Mouse (Mus musculus) limb, embryonic 14.5 days (tissue): ENCODE data around the gene Sp2. TPM values are rescaled to one million over a fixed set of nuclear protein-coding genes. Genes with fewer than 3 reads are reported as not detected.

Experiments used
- ATAC-seq: fragments of 200-750 bp; cut with Nextera tagmentation; 2 replicates; pipeline ENCODE4 v1.8.0; 2017; ENCODE audit warnings: low read depth, moderate number of reproducible peaks, moderate TSS enrichment; ENCODE audit not compliant: low FRiP score
- DNase-seq: peaks from one replicate; pipeline ENCODE4 v3.0.0-alpha.2; 2015; ENCODE audit warnings: low spot score
- H3K27ac ChIP-seq: fragments of 300-500 bp; sonication (generic); replicated peaks from 2 replicates; pipeline ENCODE4 v1.5.1; 2014; ENCODE audit warnings: low read depth, mild to moderate bottlenecking, low read length, moderate library complexity, mixed read lengths
- H3K27me3 ChIP-seq: fragments of 300-500 bp; sonication (generic); 2 replicates; pipeline ENCODE4 v1.6.1; 2014; ENCODE audit warnings: low read length, mixed read lengths; ENCODE audit not compliant: control insufficient read depth, insufficient read depth
- H3K36me3 ChIP-seq: fragments of 300-500 bp; sonication (generic); 2 replicates; pipeline ENCODE4 v1.6.1; 2014; ENCODE audit warnings: mild to moderate bottlenecking, low read length, moderate library complexity, mixed read lengths; ENCODE audit not compliant: control insufficient read depth, insufficient read depth
- H3K4me1 ChIP-seq: fragments of 300-500 bp; sonication (generic); 2 replicates; pipeline ENCODE4 v1.6.1; 2014; ENCODE audit warnings: antibody characterized with exemption, low read length, mixed read lengths; ENCODE audit not compliant: control insufficient read depth, insufficient read depth
- H3K4me2 ChIP-seq: fragments of 300-500 bp; sonication (generic); replicated peaks from 2 replicates; pipeline ENCODE4 v1.6.1; 2014; ENCODE audit warnings: low read depth, mild to moderate bottlenecking, low read length, moderate library complexity; ENCODE audit not compliant: severe bottlenecking
- H3K4me3 ChIP-seq: fragments of 300-500 bp; sonication (generic); replicated peaks from 2 replicates; pipeline ENCODE4 v1.5.1; 2014; ENCODE audit warnings: low read length
- H3K9ac ChIP-seq: fragments of 300-500 bp; sonication (generic); 2 replicates; pipeline ENCODE4 v1.6.1; 2014; ENCODE audit warnings: mild to moderate bottlenecking, low read depth, low read length, moderate library complexity; ENCODE audit not compliant: severe bottlenecking
- H3K9me3 ChIP-seq: fragments of 300-500 bp; sonication (generic); 2 replicates; pipeline ENCODE4 v1.6.1; 2016; ENCODE audit warnings: low read length; ENCODE audit not compliant: control insufficient read depth
- POLR2A ChIP-seq: fragments of 200-500 bp; IDR thresholded peaks from 2 replicates; pipeline ENCODE4 v1.8.0; 2012; ENCODE audit warnings: inconsistent platforms, mild to moderate bottlenecking, moderate library complexity, borderline replicate concordance; ENCODE audit not compliant: insufficient read depth, insufficient read length; ENCODE audit errors: extremely low read depth
- WGBS: fragments of 180-500 bp; shearing (Covaris S2); extraction: QIAGEN DNeasy Blood & Tissue Kit; methylation state at CpG from one replicate; pipeline ENCODE4 v1.1.7; 2014; 5-methylcytosine and 5-hydroxymethylcytosine counted together
- polyA plus RNA-seq, 2 experiments: library from polyadenylated mRNA; depleted of rRNA in 1 of 2; stranded (reverse) in 1 of 2; unstranded in 1 of 2; fragments of >200 nt; fragmentation: Nextera tagmentation in 1 of 2; extraction: Ambion mirVana in 1 of 2; gene quantifications; 2 replicates each; pipeline versions ENCODE4 v1.2.1 to v1.2.3; 2012 to 2014

Gene Sp2
- polyA plus RNA-seq, 2 experiments = 16.0 to 17.1 TPM

DNA sequence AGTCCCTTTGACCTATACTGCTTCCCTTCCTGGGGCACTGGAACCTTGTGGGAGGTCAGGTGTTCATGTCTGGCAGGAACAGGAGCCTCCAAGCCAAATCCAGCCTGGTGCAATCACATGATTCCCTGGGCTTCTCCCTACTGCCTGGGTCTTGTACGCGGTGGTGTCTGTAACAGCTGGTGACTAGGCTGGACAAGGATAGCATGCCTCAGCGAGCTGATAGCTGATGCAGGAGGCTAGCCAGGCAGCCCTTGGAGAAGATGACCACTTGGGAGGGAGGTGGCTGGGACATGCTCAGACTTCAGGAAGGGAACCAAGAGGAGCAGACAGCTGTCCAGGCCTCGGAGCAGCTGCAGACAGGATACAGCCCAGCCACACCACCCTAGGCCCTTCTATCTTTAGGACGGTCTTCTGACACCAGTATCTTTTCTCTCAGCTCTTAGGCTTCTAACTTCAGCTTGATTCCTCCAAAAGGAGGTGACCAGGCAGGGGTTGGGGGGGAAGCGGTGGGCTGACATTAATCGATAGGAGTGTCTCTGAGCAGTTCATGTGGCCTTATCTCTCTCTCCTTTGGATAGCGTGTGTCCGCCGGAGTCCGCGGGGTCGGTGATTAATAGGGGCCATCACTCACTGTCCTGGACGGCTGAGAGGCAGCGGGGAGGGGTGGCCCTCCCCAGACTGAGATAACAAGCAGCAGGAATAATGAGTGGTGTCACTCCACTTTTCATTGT is 76.2 kb downstream of the Sp2 start:
- DNase-seq (peak; percentile 25), ATAC-seq (no peak)
- peaks cover 36% of the 10 kb centered on the region for H3K36me3 ChIP-seq
- no peaks in the 10 kb centered on the region for H3K9me3 ChIP-seq
- no peak overlapping the region for H3K9ac ChIP-seq
- no peak overlapping the region for H3K27ac ChIP-seq
- TF ChIP-seq POLR2A = no peak
- H3K27me3 ChIP-seq = no peaks in the 10 kb centered on the region
- H3K4me3 ChIP-seq = no peak overlapping the region
- H3K4me2 ChIP-seq = no peak overlapping the region
- 58% methylated on average over 15 of the region's 15 CpGs for WGBS
- H3K4me1 ChIP-seq = peaks cover 4% of the 10 kb centered on the region

Other genes starting within 250 kb of the Sp2 start
- gene Snx11, start 205.4 kb downstream of the Sp2 start, polyA plus RNA-seq (2012; rRNA removed) = 28.3 and 28.7 TPM in 2 replicates
- gene Snx11, start 205.4 kb downstream of the Sp2 start, polyA plus RNA-seq (2014; fragmentation: Nextera tagmentation; extraction: Ambion mirVana) = 11.9 and 13.3 TPM in 2 replicates
- 68.4 and 98.9 TPM in 2 replicates for gene Cbx1, start 193.8 kb downstream of the Sp2 start, polyA plus RNA-seq (2012; rRNA removed)
- gene Cbx1, start 193.8 kb downstream of the Sp2 start, polyA plus RNA-seq (2014; fragmentation: Nextera tagmentation; extraction: Ambion mirVana) = 87.8 and 98.5 TPM in 2 replicates
- gene Nfe2l1, start 153.0 kb downstream of the Sp2 start, polyA plus RNA-seq (2012; rRNA removed) = 94.5 and 125 TPM in 2 replicates
- gene Nfe2l1, start 153.0 kb downstream of the Sp2 start, polyA plus RNA-seq (2014; fragmentation: Nextera tagmentation; extraction: Ambion mirVana) = 42.0 and 49.6 TPM in 2 replicates
- gene Copz2, start 133.1 kb downstream of the Sp2 start, polyA plus RNA-seq (2012; rRNA removed) = 117 and 141 TPM in 2 replicates
- 201 and 210 TPM in 2 replicates for gene Copz2, start 133.1 kb downstream of the Sp2 start, polyA plus RNA-seq (2014; fragmentation: Nextera tagmentation; extraction: Ambion mirVana)
- 71.4 and 74.5 TPM in 2 replicates for gene Cdk5rap3, start 66.5 kb downstream of the Sp2 start, polyA plus RNA-seq (2012; rRNA removed)
- gene Cdk5rap3, start 66.5 kb downstream of the Sp2 start, polyA plus RNA-seq (2014; fragmentation: Nextera tagmentation; extraction: Ambion mirVana) = 79.6 and 83.6 TPM in 2 replicates
- gene Prr15l, start 54.9 kb downstream of the Sp2 start, polyA plus RNA-seq (2012; rRNA removed) = 0.47 and 1.2 TPM in 2 replicates
- gene Prr15l, start 54.9 kb downstream of the Sp2 start, polyA plus RNA-seq (2014; fragmentation: Nextera tagmentation; extraction: Ambion mirVana) = 3.3 and 3.7 TPM in 2 replicates
- gene Pnpo, start 39.0 kb downstream of the Sp2 start, polyA plus RNA-seq (2012; rRNA removed) = 13.9 and 15.4 TPM in 2 replicates
- gene Pnpo, start 39.0 kb downstream of the Sp2 start, polyA plus RNA-seq (2014; fragmentation: Nextera tagmentation; extraction: Ambion mirVana) = 22.6 and 24.2 TPM in 2 replicates
- gene Sp6, start 30.4 kb upstream of the Sp2 start, polyA plus RNA-seq (2012; rRNA removed) = 4.8 and 5.6 TPM in 2 replicates
- gene Sp6, start 30.4 kb upstream of the Sp2 start, polyA plus RNA-seq (2014; fragmentation: Nextera tagmentation; extraction: Ambion mirVana) = 3.9 and 4.5 TPM in 2 replicates
- gene Scrn2, start 47.0 kb upstream of the Sp2 start, polyA plus RNA-seq (2012; rRNA removed) = 23.3 and 29.0 TPM in 2 replicates
- gene Scrn2, start 47.0 kb upstream of the Sp2 start, polyA plus RNA-seq (2014; fragmentation: Nextera tagmentation; extraction: Ambion mirVana) = 20.3 and 21.4 TPM in 2 replicates
- gene Lrrc46, start 58.4 kb upstream of the Sp2 start, polyA plus RNA-seq (2012; rRNA removed) = 0.63 and 0.95 TPM in 2 replicates
- gene Lrrc46, start 58.4 kb upstream of the Sp2 start, polyA plus RNA-seq (2014; fragmentation: Nextera tagmentation; extraction: Ambion mirVana) = 0.69 and 0.91 TPM in 2 replicates
- gene Mrpl10, start 58.6 kb upstream of the Sp2 start, polyA plus RNA-seq (2012; rRNA removed) = 84.5 and 92.2 TPM in 2 replicates
- 77.3 and 82.3 TPM in 2 replicates for gene Mrpl10, start 58.6 kb upstream of the Sp2 start, polyA plus RNA-seq (2014; fragmentation: Nextera tagmentation; extraction: Ambion mirVana)
- gene Osbpl7, start 67.7 kb upstream of the Sp2 start, polyA plus RNA-seq (2012; rRNA removed) = 12.7 and 15.9 TPM in 2 replicates
- 6.9 and 7.0 TPM in 2 replicates for gene Osbpl7, start 67.7 kb upstream of the Sp2 start, polyA plus RNA-seq (2014; fragmentation: Nextera tagmentation; extraction: Ambion mirVana)
- 0.10 and 0.11 TPM in 2 replicates for gene Tbx21, start 132.4 kb upstream of the Sp2 start, polyA plus RNA-seq (2012; rRNA removed)
- gene Tbx21, start 132.4 kb upstream of the Sp2 start, polyA plus RNA-seq (2014; fragmentation: Nextera tagmentation; extraction: Ambion mirVana) = not detected in 2 replicates
- 62.2 and 82.9 TPM in 2 replicates for gene Tbkbp1, start 168.5 kb upstream of the Sp2 start, polyA plus RNA-seq (2012; rRNA removed)
- 9.7 and 11.6 TPM in 2 replicates for gene Tbkbp1, start 168.5 kb upstream of the Sp2 start, polyA plus RNA-seq (2014; fragmentation: Nextera tagmentation; extraction: Ambion mirVana)
- gene Kpnb1, start 204.9 kb upstream of the Sp2 start, polyA plus RNA-seq (2012; rRNA removed) = 123 and 145 TPM in 2 replicates
- 71.5 and 71.8 TPM in 2 replicates for gene Kpnb1, start 204.9 kb upstream of the Sp2 start, polyA plus RNA-seq (2014; fragmentation: Nextera tagmentation; extraction: Ambion mirVana)